Mouse (Mus musculus) lung, postnatal 0 days (tissue): ENCODE data around the gene Podn. TPM values are rescaled to one million over a fixed set of nuclear protein-coding genes. Genes with fewer than 3 reads are reported as not detected.
A peak's percentile ranks its signal among the peaks of the same experiment; 100 is the strongest.

Source experiments
- ATAC-seq: fragments of 200-750 bp; cut with Nextera tagmentation; 2 replicates; pipeline ENCODE4 v1.8.0; 2017; ENCODE audit warnings: moderate library complexity
- DNase-seq: peaks from one replicate; pipeline ENCODE4 v3.0.0-alpha.2; 2016; ENCODE audit warnings: low spot score
- H3K27ac ChIP-seq: fragments of 300-500 bp; sonication (generic); 2 replicates; pipeline ENCODE4 v1.5.1; 2014; ENCODE audit warnings: antibody characterized with exemption, mild to moderate bottlenecking, low read length, mixed read lengths
- H3K27me3 ChIP-seq: fragments of 300-500 bp; sonication (generic); replicated peaks from 2 replicates; pipeline ENCODE4 v1.6.1; 2014; ENCODE audit warnings: low read length, mixed read lengths; ENCODE audit not compliant: insufficient read depth
- H3K36me3 ChIP-seq: fragments of 300-500 bp; sonication (generic); 2 replicates; pipeline ENCODE4 v1.6.1; 2014; ENCODE audit warnings: low read length, mixed read lengths; ENCODE audit not compliant: insufficient read depth
- H3K4me1 ChIP-seq: fragments of 300-500 bp; sonication (generic); 2 replicates; pipeline ENCODE4 v1.6.1; 2014; ENCODE audit warnings: antibody characterized with exemption, low read depth, low read length, mixed read lengths; ENCODE audit not compliant: insufficient read depth
- H3K4me2 ChIP-seq: fragments of 300-500 bp; sonication (generic); replicated peaks from 2 replicates; pipeline ENCODE4 v1.6.1; 2014; ENCODE audit warnings: low read depth, mild to moderate bottlenecking, low read length, moderate library complexity, mixed read lengths
- H3K4me3 ChIP-seq: fragments of 300-500 bp; sonication (generic); 2 replicates; pipeline ENCODE4 v1.5.1; 2014; ENCODE audit warnings: low read depth, low read length
- H3K9ac ChIP-seq: fragments of 300-500 bp; sonication (generic); replicated peaks from 2 replicates; pipeline ENCODE4 v1.6.1; 2014; ENCODE audit warnings: low read depth, mild to moderate bottlenecking
- H3K9me3 ChIP-seq: fragments of 300-500 bp; sonication (generic); 2 replicates; pipeline ENCODE4 v1.6.1; 2016; ENCODE audit warnings: low read length, mixed read lengths
- CTCF ChIP-seq: IDR thresholded peaks from 2 replicates; pipeline ENCODE4 v1.5.1; 2016; ENCODE audit warnings: antibody characterized with exemption, mild to moderate bottlenecking
- EP300 ChIP-seq: IDR thresholded peaks from 2 replicates; pipeline ENCODE4 v1.6.1; 2016; ENCODE audit warnings: antibody characterized with exemption, mild to moderate bottlenecking, control low read depth
- WGBS: fragments of 180-500 bp; shearing (Covaris S2); extraction: QIAGEN DNeasy Blood & Tissue Kit; methylation state at CpG from one replicate; pipeline ENCODE4 v1.1.7; 2014; 5-methylcytosine and 5-hydroxymethylcytosine counted together
- polyA plus RNA-seq: library from polyadenylated mRNA; unstranded; fragments of >200 nt; fragmentation: Nextera tagmentation; extraction: Ambion mirVana; gene quantifications from 2 replicates; pipeline ENCODE4 v1.2.1, GENCODE M21; 2015

The Podn gene
- polyA plus RNA-seq, 1 experiment from 2014 or later: 2.8 TPM

DNA sequence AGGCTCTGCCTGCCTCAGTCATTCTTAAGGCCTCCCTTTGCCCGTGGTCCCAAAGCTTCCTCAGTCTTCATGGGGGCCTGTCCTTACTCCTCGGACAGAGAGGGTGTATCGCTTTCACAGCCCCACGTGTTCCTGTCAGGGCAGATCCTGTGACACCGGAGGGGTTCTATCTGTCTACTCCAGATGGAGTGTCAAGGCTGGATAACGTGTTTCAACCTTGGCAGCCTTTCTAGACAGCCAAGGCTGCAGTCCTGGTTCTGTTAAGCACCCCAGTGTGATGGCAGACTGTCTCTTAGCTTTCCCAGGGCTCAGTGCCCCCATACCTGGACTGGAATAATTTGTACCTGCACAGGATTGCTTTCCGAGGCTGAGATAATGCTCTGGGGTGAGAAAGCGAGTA is 87.7 kb downstream of the Podn start:
- no peak for ATAC-seq
- H3K9me3 ChIP-seq: no peaks in the 10 kb centered on the region
- H3K36me3 ChIP-seq: no peaks in the 10 kb centered on the region
- no peak overlapping the region for H3K4me2 ChIP-seq
- no peak overlapping the region for H3K9ac ChIP-seq
- 63% methylated on average over 8 of the region's 8 CpGs for WGBS
- no peaks in the 10 kb centered on the region for H3K27me3 ChIP-seq
- no peak overlapping the region for H3K4me3 ChIP-seq
- H3K4me1 ChIP-seq: no peaks in the 10 kb centered on the region
- no peak for DNase-seq
- no peak overlapping the region for H3K27ac ChIP-seq
- no peak for TF ChIP-seq EP300
- no peak for TF ChIP-seq CTCF

DNA sequence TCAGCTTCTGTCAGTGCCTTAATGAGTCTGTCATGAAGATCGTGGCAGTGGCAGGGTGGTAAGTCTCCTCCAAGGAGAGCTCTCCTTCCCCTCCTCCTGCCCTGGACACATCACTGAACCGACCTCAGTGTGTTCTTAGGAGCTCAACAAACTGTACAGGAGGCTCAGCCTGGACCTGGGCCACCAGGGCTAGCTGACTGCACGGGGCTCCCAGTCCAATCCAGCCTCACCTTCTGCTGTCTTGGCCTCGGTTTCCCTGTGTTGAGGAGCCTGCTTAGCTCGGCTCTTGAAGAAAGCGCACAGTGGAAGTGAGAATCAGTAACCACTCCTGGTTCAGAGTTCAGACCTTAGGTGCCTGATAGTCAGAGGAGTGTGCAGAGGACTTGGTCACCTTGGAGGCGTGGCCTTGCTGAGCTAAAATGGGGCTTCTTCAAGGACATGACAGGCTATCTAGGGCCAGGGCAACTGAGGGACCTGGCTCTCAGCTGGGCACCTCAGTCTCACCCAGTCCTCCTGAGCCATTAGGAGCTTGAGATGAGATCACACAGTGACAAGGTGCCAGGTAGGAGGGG is 88.6 kb downstream of the Podn start:
- no peak for TF ChIP-seq CTCF
- no peak for TF ChIP-seq EP300
- Histone ChIP-seq H3K4me1 (no peaks in the 10 kb centered on the region), H3K36me3 (no peaks in the 10 kb centered on the region), H3K4me2 (no peak overlapping the region), H3K27me3 (no peaks in the 10 kb centered on the region), H3K9me3 (no peaks in the 10 kb centered on the region), H3K27ac (no peak overlapping the region), H3K9ac (no peak overlapping the region), H3K4me3 (no peak overlapping the region)
- DNase-seq (no peak), ATAC-seq (no peak)
- WGBS: 72% methylated on average over 7 of the region's 7 CpGs

DNA sequence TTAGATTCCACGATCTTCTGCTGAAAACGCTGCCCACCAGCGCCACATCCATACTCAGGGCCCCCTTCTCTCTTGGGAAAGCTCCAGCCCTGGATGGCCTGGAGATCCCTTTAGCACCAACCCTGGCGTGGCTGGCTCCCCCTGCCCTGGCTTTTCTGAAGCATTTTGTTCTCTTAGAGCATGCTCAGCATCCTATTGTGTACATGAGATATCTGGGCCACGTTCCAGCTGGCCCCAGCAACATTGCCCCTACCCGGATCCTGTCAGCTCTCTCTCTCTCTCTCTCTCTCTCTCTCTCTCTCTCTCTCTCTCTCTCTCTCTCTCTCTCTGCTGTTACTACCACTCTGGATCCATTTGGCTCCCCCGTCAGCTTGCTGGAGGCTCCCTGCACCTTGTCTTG is 90.9 kb downstream of the Podn start:
- WGBS: 44% methylated on average over 7 of the region's 7 CpGs
- Histone ChIP-seq H3K4me2 (no peak overlapping the region), H3K4me3 (no peak overlapping the region), H3K9ac (no peak overlapping the region), H3K9me3 (no peaks in the 10 kb centered on the region), H3K27me3 (no peaks in the 10 kb centered on the region), H3K36me3 (no peaks in the 10 kb centered on the region), H3K27ac (no peak overlapping the region), H3K4me1 (no peaks in the 10 kb centered on the region)
- no peak; the same call in 1 of the 2 replicates for ATAC-seq
- DNase-seq: no peak
- TF ChIP-seq EP300 (no peak), CTCF (no peak)

DNA sequence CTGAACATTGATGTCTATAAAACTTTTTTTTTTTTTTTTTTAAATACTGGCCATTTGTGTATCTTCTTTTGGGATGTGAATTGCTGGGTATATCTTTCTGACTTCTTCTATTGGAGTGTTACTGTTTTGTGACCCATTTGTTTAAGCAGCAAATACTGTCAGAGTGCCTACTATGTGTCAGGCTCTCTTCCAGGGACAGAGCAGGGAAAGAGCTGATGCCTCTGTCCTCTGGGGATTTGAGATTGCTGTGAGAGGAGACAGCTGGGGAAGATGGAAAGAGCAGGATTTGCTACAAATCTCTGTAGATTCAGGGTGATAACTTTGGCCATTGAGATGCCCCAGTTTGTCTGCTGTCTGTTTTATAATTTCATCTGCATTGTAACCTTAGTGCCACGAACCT is 96.9 kb downstream of the Podn start:
- no peak overlapping the region for H3K9ac ChIP-seq
- no peak for TF ChIP-seq EP300
- no peak for TF ChIP-seq CTCF
- ATAC-seq: no peak
- H3K4me2 ChIP-seq: no peak overlapping the region
- H3K4me3 ChIP-seq: no peak overlapping the region
- no peaks in the 10 kb centered on the region for H3K4me1 ChIP-seq
- H3K27me3 ChIP-seq: no peaks in the 10 kb centered on the region
- no peaks in the 10 kb centered on the region for H3K9me3 ChIP-seq
- DNase-seq: no peak
- no peak overlapping the region for H3K27ac ChIP-seq
- H3K36me3 ChIP-seq: no peaks in the 10 kb centered on the region
- WGBS: 76% methylated on average over 1 of the region's 1 CpGs

DNA sequence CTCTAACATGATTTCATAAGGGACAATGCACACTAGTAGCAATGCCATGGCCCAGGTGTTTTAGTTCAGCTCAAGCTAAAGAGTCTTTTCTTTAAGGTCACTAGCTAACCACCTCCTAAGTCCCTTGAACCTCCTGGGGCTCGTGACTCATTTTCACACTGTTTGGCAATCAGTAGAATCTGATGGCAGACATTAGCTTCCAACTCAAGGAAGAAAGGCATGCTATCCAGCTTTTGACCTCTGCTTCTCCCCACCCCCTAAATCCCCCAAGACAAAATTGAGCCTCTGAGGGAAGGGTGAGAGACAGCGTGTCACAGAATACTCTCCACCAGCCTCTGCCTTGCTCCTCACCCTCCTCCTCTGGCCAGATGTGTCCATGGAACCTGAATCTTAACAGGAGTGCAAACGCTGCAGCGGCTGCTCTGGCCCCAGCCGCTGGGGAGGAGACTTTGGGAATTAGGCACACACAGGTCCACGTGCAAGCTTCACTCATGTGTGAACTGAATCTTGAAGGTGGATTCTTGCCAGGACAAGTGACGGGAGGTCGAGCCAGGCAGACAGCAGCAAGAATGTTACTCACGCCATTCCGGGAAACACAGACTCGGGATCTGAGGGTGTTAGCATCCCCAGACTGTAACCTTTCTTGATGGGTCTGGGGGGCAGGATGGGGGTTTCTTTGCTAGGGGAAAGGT is 97.5 kb downstream of the Podn start:
- Histone ChIP-seq H3K4me2 (no peak overlapping the region), H3K4me1 (no peaks in the 10 kb centered on the region), H3K4me3 (no peak overlapping the region), H3K27me3 (no peaks in the 10 kb centered on the region), H3K9ac (no peak overlapping the region), H3K27ac (no peak overlapping the region), H3K9me3 (no peaks in the 10 kb centered on the region), H3K36me3 (no peaks in the 10 kb centered on the region)
- DNase-seq (peak; percentile 43), ATAC-seq (peak; percentile 46)
- WGBS: 28% methylated on average over 11 of the region's 11 CpGs
- TF ChIP-seq CTCF: no peak
- no peak for TF ChIP-seq EP300

DNA sequence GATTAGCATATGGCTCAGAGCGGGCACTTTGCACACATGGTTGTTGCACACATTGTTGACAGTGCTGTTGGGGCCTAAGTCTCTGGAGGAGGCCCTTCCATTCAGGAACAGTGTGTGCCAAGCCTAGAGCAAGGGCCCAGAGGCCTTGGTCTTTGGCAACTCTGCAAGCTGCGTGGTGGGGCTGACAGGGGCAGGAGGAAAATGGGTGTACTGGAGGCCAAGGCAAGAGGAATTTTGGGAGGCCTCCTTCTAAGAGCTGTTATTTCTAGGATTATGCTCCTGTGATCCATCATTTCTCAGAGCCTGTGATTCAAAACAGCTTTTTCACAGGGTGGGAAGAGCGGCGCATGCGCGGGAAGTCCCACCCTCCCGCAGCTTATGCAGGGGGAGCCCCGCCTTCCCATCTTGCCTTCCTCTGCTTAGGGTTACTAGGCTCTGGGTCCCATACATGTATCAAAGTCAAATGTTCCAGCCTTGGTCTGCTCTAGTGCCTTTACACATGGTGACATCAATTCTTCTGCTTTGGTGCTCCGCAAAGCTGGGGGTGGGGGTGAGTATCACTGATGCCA is 99.7 kb downstream of the Podn start:
- no peak overlapping the region for H3K4me3 ChIP-seq
- no peak for TF ChIP-seq EP300
- TF ChIP-seq CTCF: no peak
- DNase-seq: peak; percentile 24

More for the DNA sequence above, 99.7 kb downstream of the Podn start:
- Histone ChIP-seq H3K9me3 (no peaks in the 10 kb centered on the region), H3K4me1 (peaks cover 5% of the 10 kb centered on the region; the same call in 1 of the 2 replicates), H3K27ac (no peak overlapping the region), H3K4me2 (no peak overlapping the region), H3K36me3 (no peaks in the 10 kb centered on the region), H3K27me3 (no peaks in the 10 kb centered on the region), H3K9ac (no peak overlapping the region)
- WGBS: 83% methylated on average over 9 of the region's 9 CpGs
- ATAC-seq: no peak
